Mouse (Mus musculus) neural tube, embryonic 10.5 days (tissue): ENCODE data around the gene Gm20817.
"Not testable (repeated sequence)": the region's sequence is repeated elsewhere in the genome, so short reads cannot be mapped to it uniquely, and the experiment has no call there.

Source experiments
- DNase-seq: peaks from one replicate; pipeline ENCODE4 v3.0.0-alpha.2; 2017; ENCODE audit warnings: low spot score; ENCODE audit errors: extremely low spot score

The Gm20817 gene

DNA sequence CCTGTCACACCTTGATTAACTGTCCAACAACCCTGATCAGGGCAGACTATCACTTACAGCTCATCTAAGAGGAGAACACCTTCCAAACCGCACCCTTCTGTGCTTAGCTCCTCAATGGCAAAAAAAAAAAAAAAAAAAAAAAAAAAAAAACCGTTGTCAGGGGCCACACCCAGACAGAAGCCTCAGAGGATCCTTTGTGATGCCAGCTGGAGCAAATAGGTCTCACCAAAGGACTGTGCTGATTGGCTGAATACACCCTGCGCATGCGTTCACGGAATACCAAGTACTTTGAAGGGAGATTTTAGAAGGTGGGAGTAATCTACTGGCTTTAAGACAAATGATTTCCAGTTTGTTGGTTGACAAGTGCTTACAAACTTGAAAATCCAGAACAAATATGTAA, at the start of gene Gm20817:
Gm20817 (minus strand) TSS at position 101 of the 400 bp plus-strand sequence.
- not testable (repeated sequence) for DNase-seq
